Mouse (Mus musculus) midbrain, postnatal 0 days (tissue): ENCODE data around the gene Mrpl37. TPM values are rescaled to one million over a fixed set of nuclear protein-coding genes. Genes with fewer than 3 reads are reported as not detected.

Source experiments
- ATAC-seq: fragments of 200-750 bp; cut with Nextera tagmentation; 2 replicates; pipeline ENCODE4 v1.8.0; 2017; ENCODE audit warnings: moderate number of reproducible peaks, mild to moderate bottlenecking, moderate TSS enrichment, moderate library complexity; ENCODE audit not compliant: low FRiP score
- DNase-seq: peaks from one replicate; pipeline ENCODE4 v3.0.0-alpha.2; 2015; ENCODE audit warnings: low spot score
- H3K27ac ChIP-seq: fragments of 300-500 bp; sonication (generic); 2 replicates; pipeline ENCODE4 v1.5.1; 2014; ENCODE audit warnings: low read depth, mild to moderate bottlenecking, low read length, mixed read lengths
- H3K27me3 ChIP-seq: fragments of 300-500 bp; sonication (generic); 2 replicates; pipeline ENCODE4 v1.6.1; 2014; ENCODE audit warnings: low read length, control low read depth, mixed read lengths; ENCODE audit not compliant: insufficient read depth
- H3K36me3 ChIP-seq: fragments of 300-500 bp; sonication (generic); 2 replicates; pipeline ENCODE4 v1.6.1; 2014; ENCODE audit warnings: low read length, control low read depth, mixed read lengths; ENCODE audit not compliant: insufficient read depth
- H3K4me1 ChIP-seq: fragments of 300-500 bp; sonication (generic); 2 replicates; pipeline ENCODE4 v1.6.1; 2014; ENCODE audit warnings: mild to moderate bottlenecking, control low read depth, antibody characterized with exemption, low read length, mixed read lengths; ENCODE audit not compliant: insufficient read depth
- H3K4me2 ChIP-seq: fragments of 300-500 bp; sonication (generic); 2 replicates; pipeline ENCODE4 v1.6.1; 2014; ENCODE audit warnings: low read depth, mild to moderate bottlenecking, low read length, mixed read lengths; ENCODE audit not compliant: poor library complexity, severe bottlenecking
- H3K4me3 ChIP-seq: fragments of 300-500 bp; sonication (generic); 2 replicates; pipeline ENCODE4 v1.5.1; 2014; ENCODE audit warnings: low read depth, mild to moderate bottlenecking, low read length, moderate library complexity
- H3K9ac ChIP-seq: fragments of 300-500 bp; sonication (generic); replicated peaks from 2 replicates; pipeline ENCODE4 v1.6.1; 2014; ENCODE audit warnings: mild to moderate bottlenecking, low read length, moderate library complexity, mixed read lengths; ENCODE audit not compliant: poor library complexity, severe bottlenecking
- H3K9me3 ChIP-seq: fragments of 300-500 bp; sonication (generic); 2 replicates; pipeline ENCODE4 v1.6.1; 2016; ENCODE audit warnings: low read length, control low read depth
- CTCF ChIP-seq: IDR thresholded peaks from 2 replicates; pipeline ENCODE4 v1.5.1; 2016; ENCODE audit warnings: antibody characterized with exemption, mild to moderate bottlenecking
- WGBS: fragments of 180-500 bp; shearing (Covaris S2); extraction: QIAGEN DNeasy Blood & Tissue Kit; methylation state at CpG from one replicate; pipeline ENCODE4 v1.1.7; 2014; 5-methylcytosine and 5-hydroxymethylcytosine counted together
- polyA plus RNA-seq: library from polyadenylated mRNA; unstranded; fragments of >200 nt; fragmentation: Nextera tagmentation; extraction: Ambion mirVana; gene quantifications from 2 replicates; pipeline ENCODE4 v1.2.1, GENCODE M21; 2015
- total RNA-seq: library from RNA; depleted of rRNA; stranded (reverse); fragments of >200 nt; gene quantifications from 2 replicates; pipeline ENCODE4 v1.2.3, GENCODE M21; 2014; rRNA removed

Mrpl37 gene
- total and polyA plus RNA-seq, 2 experiments from 2014 or later, result 51.7 to 71.5 TPM

DNA sequence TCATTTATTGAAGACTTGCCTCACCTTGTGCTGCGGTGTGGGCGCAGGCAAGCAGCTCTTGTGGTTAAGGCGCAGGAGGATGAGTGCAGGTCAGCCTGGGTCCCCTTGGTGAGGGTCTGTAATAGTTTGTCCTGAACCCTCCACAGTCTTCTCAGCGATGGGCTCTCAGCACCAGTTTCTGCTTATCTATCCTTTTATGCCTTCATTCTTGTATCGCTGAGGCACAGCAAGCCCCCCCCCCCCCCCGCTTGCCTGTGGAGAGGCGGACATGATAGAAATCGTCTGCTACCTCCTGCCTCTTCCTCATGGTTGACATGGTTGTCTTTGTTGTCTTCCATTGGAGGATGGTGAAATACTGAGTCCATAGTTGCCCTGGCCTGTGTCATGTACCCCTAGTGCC is 59.3 kb downstream of the Mrpl37 start:
- Histone ChIP-seq H3K9me3 (no peaks in the 10 kb centered on the region), H3K9ac (no peak overlapping the region), H3K4me2 (no peak overlapping the region), H3K4me3 (no peak overlapping the region), H3K4me1 (no peaks in the 10 kb centered on the region), H3K27me3 (no peaks in the 10 kb centered on the region), H3K36me3 (no peaks in the 10 kb centered on the region), H3K27ac (no peak overlapping the region)
- ATAC-seq (no peak), DNase-seq (no peak)
- 86% methylated on average over 8 of the region's 8 CpGs for WGBS
- TF ChIP-seq CTCF, result no peak

DNA sequence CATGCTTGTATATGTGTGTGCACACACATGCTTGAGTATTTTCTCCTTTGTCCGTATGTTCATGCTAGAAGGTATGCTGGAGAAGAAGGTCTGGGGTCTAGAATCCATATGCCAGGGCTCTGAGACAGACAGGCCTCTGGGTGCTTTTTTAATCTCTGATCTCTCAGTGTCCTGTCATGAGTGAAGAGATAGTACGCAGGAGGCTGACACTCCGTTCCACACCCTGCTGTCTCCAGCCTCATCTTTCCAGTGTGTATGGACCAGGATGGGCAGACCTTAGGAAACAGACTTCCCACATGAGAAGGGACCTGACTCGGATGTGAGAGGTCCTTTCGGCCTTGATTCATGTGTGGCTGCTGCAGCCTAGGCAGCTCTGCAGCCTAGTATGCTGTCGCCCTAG is 59.9 kb downstream of the Mrpl37 start:
- no peaks in the 10 kb centered on the region for H3K9me3 ChIP-seq

DNA sequence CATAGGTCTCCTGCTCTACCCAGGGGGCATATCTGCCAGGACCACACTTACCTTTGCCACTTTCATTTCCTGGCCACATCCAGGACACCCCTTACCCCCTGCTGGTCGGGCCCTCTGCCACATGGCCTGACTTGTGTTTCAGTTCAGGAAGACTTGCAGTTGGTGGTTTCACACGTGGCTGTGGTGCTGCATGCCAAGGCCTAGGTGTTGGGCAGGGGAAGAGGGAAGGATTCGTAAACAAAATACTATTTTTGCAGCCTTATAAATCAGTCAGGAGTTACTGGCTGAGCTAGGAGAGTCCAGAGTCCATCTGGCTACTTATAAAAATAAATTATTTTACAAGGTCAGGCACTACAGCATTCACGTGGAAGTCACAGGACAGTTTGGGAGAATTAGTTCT is 60.4 kb downstream of the Mrpl37 start:
- Histone ChIP-seq H3K27me3 (no peaks in the 10 kb centered on the region), H3K36me3 (no peaks in the 10 kb centered on the region), H3K9ac (no peak overlapping the region), H3K4me3 (no peak overlapping the region), H3K9me3 (no peaks in the 10 kb centered on the region), H3K27ac (no peak overlapping the region), H3K4me2 (no peak overlapping the region), H3K4me1 (peaks cover 5% of the 10 kb centered on the region; the same call in 1 of the 2 replicates)
- DNase-seq (no peak), ATAC-seq (no peak)
- TF ChIP-seq CTCF, result no peak
- WGBS, result 76% methylated on average over 4 of the region's 4 CpGs

More for the DNA sequence above, 59.9 kb downstream of the Mrpl37 start:
- H3K4me2 ChIP-seq, result no peak overlapping the region
- H3K4me3 ChIP-seq, result no peak overlapping the region
- TF ChIP-seq CTCF, result no peak
- 93% methylated on average over 6 of the region's 6 CpGs for WGBS
- no peaks in the 10 kb centered on the region for H3K27me3 ChIP-seq
- H3K9ac ChIP-seq, result no peak overlapping the region
- ATAC-seq (no peak), DNase-seq (no peak)
- no peaks in the 10 kb centered on the region for H3K36me3 ChIP-seq
- H3K27ac ChIP-seq, result no peak overlapping the region
- 0 out of 2 replicates have a peak, but pooled peaks cover 2% of the 10 kb centered on the region for H3K4me1 ChIP-seq

Other genes with a start within 250 kb of the Mrpl37 start
- gene Ssbp3, start 156.2 kb downstream of the Mrpl37 start, total RNA-seq, result 172 and 176 TPM in 2 replicates
- gene Ssbp3, start 156.2 kb downstream of the Mrpl37 start, polyA plus RNA-seq, result 110 and 126 TPM in 2 replicates
- gene Cyb5rl, start 120 bp upstream of the Mrpl37 start, total RNA-seq, result 5.1 and 20.5 TPM in 2 replicates
- 4.6 and 5.6 TPM in 2 replicates for gene Cyb5rl, start 120 bp upstream of the Mrpl37 start, polyA plus RNA-seq
- 0.22 TPM in 1 of 2 replicates, not detected in the other for gene Cdcp2, start 30.0 kb upstream of the Mrpl37 start, total RNA-seq
- 0.06 and 0.12 TPM in 2 replicates for gene Cdcp2, start 30.0 kb upstream of the Mrpl37 start, polyA plus RNA-seq
- gene Tmem59, start 111.5 kb upstream of the Mrpl37 start, total RNA-seq, result 127 and 153 TPM in 2 replicates
- 338 and 347 TPM in 2 replicates for gene Tmem59, start 111.5 kb upstream of the Mrpl37 start, polyA plus RNA-seq
- gene Tceanc2, start 112.2 kb upstream of the Mrpl37 start, total RNA-seq, result 8.1 and 12.1 TPM in 2 replicates
- 21.3 and 33.4 TPM in 2 replicates for gene Tceanc2, start 112.2 kb upstream of the Mrpl37 start, polyA plus RNA-seq
- gene Ldlrad1, start 142.3 kb upstream of the Mrpl37 start, total RNA-seq, result not detected in 2 replicates
- gene Ldlrad1, start 142.3 kb upstream of the Mrpl37 start, polyA plus RNA-seq, result not detected in 2 replicates
- 15.0 and 16.3 TPM in 2 replicates for gene Lrrc42, start 186.7 kb upstream of the Mrpl37 start, total RNA-seq
- 35.5 and 36.3 TPM in 2 replicates for gene Lrrc42, start 186.7 kb upstream of the Mrpl37 start, polyA plus RNA-seq
- 10.6 and 12.8 TPM in 2 replicates for gene Hspb11, start 186.7 kb upstream of the Mrpl37 start, total RNA-seq
- 29.7 and 33.2 TPM in 2 replicates for gene Hspb11, start 186.7 kb upstream of the Mrpl37 start, polyA plus RNA-seq
- not detected in 2 replicates for gene Dio1, start 240.3 kb upstream of the Mrpl37 start, total RNA-seq
- gene Dio1, start 240.3 kb upstream of the Mrpl37 start, polyA plus RNA-seq, result not detected in 2 replicates
- 53.3 and 58.5 TPM in 2 replicates for gene Yipf1, start 247.5 kb upstream of the Mrpl37 start, total RNA-seq
- gene Yipf1, start 247.5 kb upstream of the Mrpl37 start, polyA plus RNA-seq, result 58.9 and 60.8 TPM in 2 replicates